Mouse (Mus musculus): ENCODE data around the gene Acsl3.

The Acsl3 gene

DNA sequence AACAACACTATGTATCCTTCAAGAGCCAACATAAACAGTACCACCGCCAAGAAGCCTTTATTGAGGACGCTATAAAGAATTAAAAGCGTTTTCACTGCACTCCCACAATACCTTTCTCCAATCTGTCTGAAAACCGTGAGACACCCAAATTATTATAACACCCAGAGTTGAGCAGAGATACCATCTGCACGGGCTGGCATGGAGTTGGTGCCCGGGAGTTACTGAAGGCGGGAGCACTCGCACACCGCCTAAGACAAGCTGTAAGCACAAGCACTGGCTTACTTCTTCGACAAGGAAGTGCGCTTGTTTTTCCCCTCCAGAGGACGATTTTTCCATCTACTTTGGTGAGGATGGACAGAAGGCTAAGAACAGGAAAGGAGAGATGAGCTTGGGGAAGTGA is 84.6 kb downstream of the Acsl3 start:
- DNase-seq (ENCODE audit: low spot score): no peak

GRCm38 (mm10) chr1:78743318-78743717 is 85.7 kb downstream of the Acsl3 start:
- no peak for DNase-seq (ENCODE audit: low spot score)

GRCm38 (mm10) chr1:78745230-78745777 is 87.7 kb downstream of the Acsl3 start:
- DNase-seq (ENCODE audit: low spot score): no peak
